Mouse (Mus musculus): Measurements from ENCODE around the gene 1700001O22Rik. TPM values are rescaled to one million over a fixed set of nuclear protein-coding genes. Genes with fewer than 3 reads are reported as not detected.
A peak's percentile ranks its signal among the peaks of the same experiment; 100 is the strongest.

Gene 1700001O22Rik
- total and polyA plus RNA-seq, 2 experiments, result not detected

DNA sequence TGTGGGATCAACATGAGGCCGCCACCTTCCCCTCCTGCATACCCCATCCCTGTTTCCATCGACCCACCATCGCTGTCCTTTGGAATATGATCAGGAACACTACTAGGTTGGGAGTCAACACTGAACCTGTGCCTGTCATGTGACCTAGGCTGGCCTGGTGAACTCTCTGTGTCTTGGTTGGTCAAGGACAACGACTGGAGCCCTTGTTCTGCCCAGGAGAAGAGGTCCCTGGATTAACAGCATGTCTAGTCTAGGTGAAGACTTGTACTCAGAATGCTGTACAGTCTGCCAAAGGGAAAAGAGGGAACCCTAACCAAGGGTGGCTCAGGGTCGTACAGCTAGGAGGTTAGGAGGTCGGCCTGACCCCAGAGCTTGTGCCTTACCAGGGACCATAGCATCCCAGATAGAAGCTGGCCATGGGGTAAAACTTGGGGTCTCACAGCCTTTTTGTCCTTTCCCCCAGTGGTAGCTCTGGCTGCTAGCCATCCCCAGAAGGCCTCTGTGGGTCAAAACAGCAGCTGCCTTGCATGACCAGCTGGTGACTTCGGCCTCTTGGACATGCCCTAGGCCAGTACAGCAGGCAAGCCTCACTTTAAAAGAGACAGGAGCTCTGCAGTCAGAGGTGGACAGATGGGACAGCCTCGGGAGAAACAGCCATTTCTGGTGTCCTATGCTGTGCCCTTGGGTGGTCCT, 30.0 kb downstream of the 1700001O22Rik start:
- H3K27ac ChIP-seq (replicated peaks; ENCODE audit: insufficient read depth, low read depth, low read length), result peak overlapping the region; percentile 41
- no peak for TF ChIP-seq CTCF (IDR thresholded peaks at IDR 0.05; ENCODE audit: low read depth, low read length)
- no peak for TF ChIP-seq POLR2A (IDR thresholded peaks at IDR 0.05; ENCODE audit: extremely low read depth, insufficient read depth, low read length)
- 45% methylated on average over 8 of the region's 8 CpGs for WGBS

DNA sequence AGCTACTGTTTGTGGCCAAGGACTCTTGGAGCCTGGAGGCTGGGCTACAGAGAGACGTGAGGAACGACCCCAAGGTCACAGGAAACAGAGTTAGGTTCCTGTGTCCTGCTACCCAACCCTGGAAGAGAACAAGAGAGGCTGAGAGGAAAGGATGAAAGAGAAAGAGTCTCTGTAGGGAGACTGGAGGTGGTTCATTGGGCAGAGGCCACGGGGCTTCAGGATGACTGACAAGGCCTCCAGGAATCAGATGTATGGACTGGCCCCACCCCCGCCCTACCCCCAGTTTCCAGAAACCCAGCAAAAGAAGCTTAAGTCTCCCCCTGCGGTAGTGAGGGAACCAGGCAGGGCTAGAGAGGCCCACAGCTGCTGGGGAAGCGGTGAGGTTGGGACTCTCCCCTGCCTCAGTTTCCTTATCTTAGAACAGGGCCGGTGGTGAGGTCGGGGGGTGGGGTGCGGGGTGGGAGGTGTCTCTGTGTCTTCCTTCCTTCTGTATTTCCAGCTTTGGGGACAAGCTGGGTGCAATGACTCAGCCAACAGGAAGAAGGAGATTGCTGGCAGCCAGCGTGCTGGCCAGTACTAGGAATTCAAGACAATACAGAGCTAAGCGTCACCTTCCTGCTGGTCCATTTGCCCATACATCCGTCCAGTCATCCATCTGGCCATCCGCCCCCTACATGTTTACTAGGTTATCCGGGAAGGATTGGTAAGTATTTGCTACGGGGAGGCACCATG, 30.7 kb downstream of the 1700001O22Rik start:
- no peak overlapping the region for H3K9ac ChIP-seq (ENCODE audit: low read depth, low read length)
- H3K4me3 ChIP-seq (ENCODE audit: insufficient read depth, low read depth, low read length), result no peak overlapping the region

More for the DNA sequence above, 30.0 kb downstream of the 1700001O22Rik start:
- Histone ChIP-seq H3K36me3 (ENCODE audit: control insufficient read depth, insufficient read depth, low read length) (no peaks in the 10 kb centered on the region), H3K27me3 (ENCODE audit: control insufficient read depth, insufficient read depth, low read length) (no peaks in the 10 kb centered on the region), H3K4me3 (ENCODE audit: insufficient read depth, low read depth, low read length) (no peak overlapping the region), H3K79me2 (ENCODE audit: control insufficient read depth, insufficient read depth, low read length) (no peaks in the 10 kb centered on the region), H3K9ac (ENCODE audit: low read depth, low read length) (no peak overlapping the region), H3K4me1 (ENCODE audit: control insufficient read depth, insufficient read depth, low read length) (peaks cover 9% of the 10 kb centered on the region)
- peak; percentile 81 for DNase-seq (ENCODE audit: extremely low read depth, low read depth, low spot score)

GRCm38 (mm10) chr2:30771806-30772460, 31.5 kb downstream of the 1700001O22Rik start:
- Histone ChIP-seq H3K79me2 (ENCODE audit: control insufficient read depth, insufficient read depth, low read length) (no peaks in the 10 kb centered on the region), H3K27me3 (ENCODE audit: control insufficient read depth, insufficient read depth, low read length) (no peaks in the 10 kb centered on the region), H3K4me3 (ENCODE audit: insufficient read depth, low read depth, low read length) (peak overlapping the region; percentile 45), H3K9ac (ENCODE audit: low read depth, low read length) (peak overlapping the region; percentile 69), H3K36me3 (ENCODE audit: control insufficient read depth, insufficient read depth, low read length) (no peaks in the 10 kb centered on the region), H3K27ac (replicated peaks; ENCODE audit: insufficient read depth, low read depth, low read length) (peak overlapping the region; percentile 65), H3K4me1 (ENCODE audit: control insufficient read depth, insufficient read depth, low read length) (peaks cover 9% of the 10 kb centered on the region)
- peak; percentile 87 for DNase-seq (ENCODE audit: extremely low read depth, low read depth, low spot score)
- TF ChIP-seq POLR2A (IDR thresholded peaks at IDR 0.05; ENCODE audit: extremely low read depth, insufficient read depth, low read length) (no peak), CTCF (IDR thresholded peaks at IDR 0.05; ENCODE audit: low read depth, low read length) (no peak)
- WGBS, result 2% methylated on average over 19 of the region's 19 CpGs

More for the DNA sequence above, 30.7 kb downstream of the 1700001O22Rik start:
- no peaks in the 10 kb centered on the region for H3K79me2 ChIP-seq (ENCODE audit: control insufficient read depth, insufficient read depth, low read length)
- H3K4me1 ChIP-seq (ENCODE audit: control insufficient read depth, insufficient read depth, low read length), result peaks cover 9% of the 10 kb centered on the region
- H3K36me3 ChIP-seq (ENCODE audit: control insufficient read depth, insufficient read depth, low read length), result no peaks in the 10 kb centered on the region
- TF ChIP-seq POLR2A (IDR thresholded peaks at IDR 0.05; ENCODE audit: extremely low read depth, insufficient read depth, low read length), result no peak
- TF ChIP-seq CTCF (IDR thresholded peaks at IDR 0.05; ENCODE audit: low read depth, low read length), result no peak
- WGBS, result 40% methylated on average over 15 of the region's 15 CpGs
- H3K27me3 ChIP-seq (ENCODE audit: control insufficient read depth, insufficient read depth, low read length), result no peaks in the 10 kb centered on the region
- peak; percentile 39 for DNase-seq (ENCODE audit: extremely low read depth, low read depth, low spot score)
- peak overlapping the region; percentile 65 for H3K27ac ChIP-seq (replicated peaks; ENCODE audit: insufficient read depth, low read depth, low read length)

DNA sequence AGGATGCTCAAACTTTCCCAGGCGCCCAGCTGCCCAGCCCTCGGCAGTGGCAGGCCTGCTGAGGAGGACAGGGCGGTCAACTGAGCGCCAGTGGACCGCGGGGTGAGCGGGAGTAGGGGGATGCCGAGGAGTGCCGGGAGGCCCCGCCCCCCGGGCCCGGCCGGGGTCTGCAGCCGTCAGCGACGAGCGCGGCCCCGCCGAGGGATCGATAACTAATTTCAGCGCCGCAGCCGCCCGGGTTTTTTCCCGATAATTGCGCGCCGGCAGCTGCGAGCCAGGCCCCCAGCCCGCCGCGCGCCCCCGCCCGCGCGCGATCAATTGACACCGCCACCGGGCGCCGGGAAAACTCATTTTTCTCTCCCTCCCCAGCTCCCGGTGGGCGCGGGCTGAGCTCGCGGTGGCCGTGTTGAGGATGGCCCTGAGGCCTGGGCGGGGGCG, 32.1 kb downstream of the 1700001O22Rik start:
- Histone ChIP-seq H3K4me3 (ENCODE audit: insufficient read depth, low read depth, low read length) (peak overlapping the region; percentile 45), H3K79me2 (ENCODE audit: control insufficient read depth, insufficient read depth, low read length) (no peaks in the 10 kb centered on the region), H3K9ac (ENCODE audit: low read depth, low read length) (peak overlapping the region; percentile 69), H3K27me3 (ENCODE audit: control insufficient read depth, insufficient read depth, low read length) (no peaks in the 10 kb centered on the region), H3K4me1 (ENCODE audit: control insufficient read depth, insufficient read depth, low read length) (peaks cover 9% of the 10 kb centered on the region), H3K36me3 (ENCODE audit: control insufficient read depth, insufficient read depth, low read length) (no peaks in the 10 kb centered on the region), H3K27ac (replicated peaks; ENCODE audit: insufficient read depth, low read depth, low read length) (peak overlapping the region; percentile 65)
- TF ChIP-seq POLR2A (IDR thresholded peaks at IDR 0.05; ENCODE audit: extremely low read depth, insufficient read depth, low read length), result no peak
- no peak for TF ChIP-seq CTCF (IDR thresholded peaks at IDR 0.05; ENCODE audit: low read depth, low read length)
- WGBS, result 2% methylated on average over 51 of the region's 51 CpGs
- DNase-seq (ENCODE audit: extremely low read depth, low read depth, low spot score), result no peak

DNA sequence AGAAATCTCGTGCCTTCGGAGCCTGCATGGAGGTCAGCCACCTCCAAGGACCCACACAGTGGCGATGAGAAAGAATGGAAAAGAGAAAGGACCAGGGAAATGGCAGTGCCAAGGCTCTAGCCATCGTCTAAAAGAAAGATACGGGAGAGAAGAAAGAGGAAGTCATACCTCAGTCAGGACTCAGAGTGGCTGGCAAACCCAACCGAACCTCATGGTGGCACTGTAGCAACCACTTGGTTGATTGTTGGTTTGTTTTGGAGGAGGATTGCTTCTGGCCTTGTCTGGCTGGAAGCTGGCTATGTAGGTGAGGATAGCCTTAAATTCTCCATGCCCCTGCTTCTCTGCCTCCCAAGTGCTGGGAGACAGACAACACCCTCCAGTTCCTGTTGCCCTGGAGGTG, 34.3 kb downstream of the 1700001O22Rik start:
- DNase-seq (ENCODE audit: extremely low read depth, low read depth, low spot score), result peak; percentile 29
- Histone ChIP-seq H3K4me3 (ENCODE audit: insufficient read depth, low read depth, low read length) (no peak overlapping the region), H3K36me3 (ENCODE audit: control insufficient read depth, insufficient read depth, low read length) (no peaks in the 10 kb centered on the region), H3K79me2 (ENCODE audit: control insufficient read depth, insufficient read depth, low read length) (no peaks in the 10 kb centered on the region), H3K4me1 (ENCODE audit: control insufficient read depth, insufficient read depth, low read length) (peaks cover 9% of the 10 kb centered on the region), H3K9ac (ENCODE audit: low read depth, low read length) (no peak overlapping the region), H3K27me3 (ENCODE audit: control insufficient read depth, insufficient read depth, low read length) (no peaks in the 10 kb centered on the region), H3K27ac (replicated peaks; ENCODE audit: insufficient read depth, low read depth, low read length) (no peak overlapping the region)
- TF ChIP-seq CTCF (IDR thresholded peaks at IDR 0.05; ENCODE audit: low read depth, low read length) (peak; percentile 13; the same call in 1 of the 2 replicates), POLR2A (IDR thresholded peaks at IDR 0.05; ENCODE audit: extremely low read depth, insufficient read depth, low read length) (no peak)
- 62% methylated on average over 6 of the region's 6 CpGs for WGBS
